Mouse (Mus musculus) liver, embryonic 14.5 days (tissue): ENCODE results near the gene Dpp8.

ENCODE experiments used
- CTCF ChIP-seq: IDR thresholded peaks from 2 replicates; pipeline ENCODE4 v1.5.1; 2016; ENCODE audit warnings: antibody characterized with exemption, low read depth, control low read depth
- EP300 ChIP-seq: IDR thresholded peaks from 2 replicates; pipeline ENCODE4 v1.6.1; 2016; ENCODE audit warnings: antibody characterized with exemption, low read depth

DNA sequence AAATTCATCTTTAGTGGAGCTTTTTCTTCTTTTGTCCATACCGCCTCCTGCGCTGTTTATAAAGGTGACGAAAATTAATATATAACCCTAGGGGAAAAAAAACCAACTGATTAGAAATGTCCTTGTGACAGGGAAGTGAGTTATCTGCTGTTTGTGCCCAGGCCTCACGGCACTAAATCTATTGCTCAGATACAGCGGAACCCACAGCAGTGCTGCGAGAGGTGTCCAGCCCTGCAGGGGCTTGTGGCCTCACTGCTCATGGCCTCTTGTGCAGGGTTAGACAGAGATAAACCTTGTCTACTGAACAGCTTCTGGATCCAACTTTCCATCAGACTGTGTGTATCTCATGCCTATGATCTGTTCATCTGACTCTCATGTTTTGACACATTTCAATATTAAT is 43.8 kb upstream of the Dpp8 start:
- no peak for TF ChIP-seq CTCF
- no peak for TF ChIP-seq EP300
